Mouse (Mus musculus) monocyte, adult 2 months (primary cell): ENCODE data around the gene Vps11.
"Not testable (repeated sequence)": the region's sequence is repeated elsewhere in the genome, so short reads cannot be mapped to it uniquely, and the experiment has no call there.

ENCODE experiments used
- DNase-seq, 2 experiments: peaks; one replicate each; pipeline ENCODE4 v3.0.0; 2022; ENCODE audit warnings: low spot score in 2 of 2, low read depth in 1 of 2

Vps11 gene

GRCm38 (mm10) chr9:44336093-44336406, 25.4 kb downstream of the Vps11 start:
- no peak for DNase-seq

DNA sequence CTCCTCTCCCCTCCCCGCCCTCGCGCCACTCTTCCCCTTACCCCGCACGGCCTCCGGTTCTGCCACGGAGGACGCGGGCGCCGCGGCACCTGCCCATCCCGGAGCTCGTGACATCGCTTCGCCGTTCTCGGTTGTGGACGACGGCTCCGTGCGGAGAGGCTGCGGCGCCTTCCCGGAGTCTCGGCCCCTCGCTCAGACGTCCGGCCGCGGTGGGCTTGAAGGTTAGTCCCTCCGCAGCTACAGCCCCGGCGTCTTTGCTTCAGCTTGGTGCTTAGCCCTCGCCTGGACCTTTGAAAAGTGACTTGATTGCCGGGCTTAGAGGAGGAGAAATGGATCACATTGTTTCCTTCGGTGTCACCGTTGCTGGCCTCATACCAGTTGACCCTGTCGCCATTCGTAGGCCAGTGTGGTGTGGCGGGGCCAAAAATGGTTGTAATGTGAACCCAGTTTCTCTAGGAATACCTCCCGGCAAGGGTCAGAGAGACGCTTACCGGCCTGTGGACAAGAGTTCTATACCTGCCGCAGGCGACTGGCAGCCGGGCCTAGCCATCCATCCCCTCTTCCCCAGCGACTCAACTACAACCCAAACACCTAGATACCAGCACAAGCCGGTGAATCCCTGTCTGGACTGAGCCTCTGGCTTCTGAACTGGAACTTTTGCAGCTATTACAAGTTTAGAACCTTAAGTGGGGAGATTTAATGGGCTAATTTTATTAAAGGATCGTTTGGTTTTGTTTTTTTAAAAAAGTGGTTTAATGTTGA, 26.0 kb downstream of the Vps11 start:
- DNase-seq: no peak

DNA sequence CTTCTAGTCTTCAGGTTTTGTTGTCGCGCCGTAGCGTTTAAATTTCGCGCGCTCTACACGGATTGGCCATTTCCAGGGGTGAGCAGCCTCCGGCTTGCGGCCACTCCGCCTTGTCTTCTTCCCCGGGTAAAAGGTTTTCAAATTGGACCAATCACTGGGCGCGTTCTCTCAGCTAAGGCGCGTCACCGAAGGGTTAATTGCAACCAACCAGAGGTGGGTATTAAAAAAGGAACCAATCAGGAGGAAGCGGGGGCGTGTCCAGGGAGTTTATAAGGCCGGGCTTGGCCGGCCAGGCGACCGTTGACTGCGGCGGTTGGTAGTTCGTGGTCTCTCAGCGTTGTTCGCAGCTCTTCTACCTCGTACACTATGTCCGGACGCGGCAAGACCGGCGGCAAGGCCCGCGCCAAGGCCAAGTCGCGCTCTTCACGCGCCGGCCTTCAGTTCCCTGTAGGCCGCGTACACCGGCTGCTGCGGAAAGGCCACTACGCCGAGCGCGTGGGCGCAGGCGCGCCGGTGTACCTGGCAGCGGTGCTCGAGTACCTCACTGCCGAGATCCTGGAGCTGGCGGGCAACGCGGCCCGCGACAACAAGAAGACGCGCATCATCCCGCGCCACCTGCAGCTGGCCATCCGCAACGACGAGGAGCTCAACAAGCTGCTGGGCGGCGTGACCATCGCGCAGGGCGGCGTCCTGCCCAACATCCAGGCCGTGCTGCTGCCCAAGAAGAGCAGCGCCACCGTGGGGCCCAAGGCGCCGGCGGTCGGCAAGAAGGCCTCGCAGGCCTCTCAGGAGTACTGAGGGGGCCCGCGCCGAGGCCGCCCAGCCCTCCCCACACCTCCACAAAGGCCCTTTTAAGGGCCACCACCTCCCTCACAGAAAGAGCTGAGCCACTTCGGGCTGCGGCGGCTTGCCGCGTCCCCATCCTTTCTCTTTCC, 26.8 kb downstream of the Vps11 start, which contains the start of gene H2afx:
TSS of gene H2afx (plus strand) at position 299 of the 935 bp plus-strand sequence.
- DNase-seq: peak; percentile 96 to 98

DNA sequence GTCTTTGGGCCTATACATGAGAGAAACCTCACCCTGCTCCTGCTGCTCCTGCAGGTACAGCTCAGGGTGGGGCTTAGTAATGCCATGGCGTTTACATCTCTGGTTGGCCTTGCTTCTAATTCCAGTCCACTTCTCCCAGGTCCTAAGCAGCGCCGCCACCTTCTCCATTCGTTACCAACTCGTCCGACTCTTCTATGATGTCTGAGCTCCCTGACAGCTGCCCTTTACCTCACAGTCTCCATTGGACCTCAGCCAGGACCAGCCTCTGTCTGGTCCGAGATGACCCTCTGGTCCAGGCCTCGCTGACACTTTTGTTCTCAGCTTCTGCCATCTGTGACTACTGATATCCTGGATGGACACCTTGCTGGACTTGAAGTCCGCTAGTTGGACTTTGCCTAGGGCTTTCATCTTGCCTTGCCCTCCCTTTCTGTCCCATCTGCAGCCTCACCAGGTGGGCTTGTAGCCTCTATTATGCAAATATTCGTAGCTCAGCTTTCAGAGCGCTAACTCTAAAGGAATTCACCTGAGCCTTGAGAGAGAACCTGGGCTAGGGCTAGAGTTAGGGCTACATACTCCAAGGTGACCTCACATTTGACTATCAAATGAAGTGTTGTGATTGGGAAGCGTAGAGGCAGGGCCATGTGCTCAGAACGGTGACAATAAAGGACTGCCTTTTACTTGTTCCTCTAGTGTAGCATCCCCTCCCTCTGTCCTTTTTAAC, 28.4 kb downstream of the Vps11 start:
- DNase-seq: no peak

DNA sequence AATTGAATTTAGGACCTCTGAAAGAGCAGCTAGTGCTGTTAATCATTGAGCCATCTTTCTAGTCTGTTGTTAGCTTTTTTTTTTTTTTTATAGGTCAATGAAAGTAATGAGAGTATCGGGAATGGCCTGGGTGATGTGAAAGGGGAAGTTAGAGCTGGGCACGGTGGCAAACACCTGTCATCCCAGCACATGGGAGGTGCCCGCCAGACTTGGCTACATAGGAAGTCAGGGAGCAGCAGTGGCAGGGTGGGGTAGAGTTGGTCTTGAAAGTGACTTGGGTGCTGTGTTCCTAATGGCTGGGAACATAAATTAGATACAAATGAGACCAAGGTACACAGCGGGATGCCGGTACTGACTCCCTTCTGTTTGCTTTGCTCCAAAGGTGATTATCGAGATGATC, 30.7 kb downstream of the Vps11 start:
- no peak for DNase-seq

- no peak for DNase-seq
Measured at GRCm38 (mm10) chr9:44327926-44328325, 33.5 kb downstream of the Vps11 start.

- DNase-seq: no peak
Measured at GRCm38 (mm10) chr9:44327064-44327711, 34.3 kb downstream of the Vps11 start.

- DNase-seq: peak in 1 of 2 experiments; percentile 60
Measured at GRCm38 (mm10) chr9:44326371-44327063, 35.0 kb downstream of the Vps11 start.

GRCm38 (mm10) chr9:44325768-44326370, 35.6 kb downstream of the Vps11 start, which contains the start of gene Dpagt1:
Gene Dpagt1, plus strand, starts transcription at chr9:44326019.
- no peak for DNase-seq

- not testable (repeated sequence) for DNase-seq
Measured at GRCm38 (mm10) chr9:44325032-44325767, 36.3 kb downstream of the Vps11 start.

DNA sequence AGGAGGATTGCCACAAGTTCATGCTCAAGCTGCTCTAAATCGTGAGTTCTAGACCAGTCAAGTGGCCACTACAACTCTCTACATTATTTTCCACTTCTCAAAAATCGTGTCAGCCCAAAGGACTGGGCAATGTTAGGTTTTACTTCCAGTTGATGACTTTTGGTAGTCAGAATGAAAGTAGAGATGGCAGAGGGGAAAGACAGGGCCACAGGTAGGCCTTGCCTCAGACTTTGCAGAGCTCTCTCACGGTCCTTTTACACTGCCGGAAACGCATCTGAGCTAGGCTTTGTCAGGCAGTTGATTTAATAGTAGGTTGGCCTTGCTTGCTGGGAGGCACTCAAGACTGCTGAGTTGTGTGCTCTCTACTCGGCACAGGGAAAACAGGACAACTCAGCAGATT, 37.3 kb downstream of the Vps11 start:
- no peak for DNase-seq

DNA sequence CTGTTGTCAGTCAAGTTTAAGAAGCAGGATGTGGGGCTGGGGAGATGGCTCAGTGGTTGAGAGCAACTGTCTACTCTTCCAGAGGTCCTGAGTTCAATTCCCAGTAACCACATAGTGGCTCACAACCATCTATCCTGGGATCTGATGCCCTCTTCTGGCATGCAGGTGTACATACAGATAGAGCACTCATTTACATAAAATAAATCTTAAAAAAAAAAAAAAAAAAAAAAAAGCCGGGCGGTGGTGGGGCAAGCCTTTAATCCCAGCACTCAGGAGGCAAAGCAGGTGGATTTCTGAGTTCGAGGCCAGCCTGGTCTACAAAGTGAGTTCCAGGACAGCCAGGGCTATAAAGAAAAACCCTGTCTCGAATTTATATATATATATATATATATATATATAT, 37.8 kb downstream of the Vps11 start:
- not testable (repeated sequence) for DNase-seq

DNA sequence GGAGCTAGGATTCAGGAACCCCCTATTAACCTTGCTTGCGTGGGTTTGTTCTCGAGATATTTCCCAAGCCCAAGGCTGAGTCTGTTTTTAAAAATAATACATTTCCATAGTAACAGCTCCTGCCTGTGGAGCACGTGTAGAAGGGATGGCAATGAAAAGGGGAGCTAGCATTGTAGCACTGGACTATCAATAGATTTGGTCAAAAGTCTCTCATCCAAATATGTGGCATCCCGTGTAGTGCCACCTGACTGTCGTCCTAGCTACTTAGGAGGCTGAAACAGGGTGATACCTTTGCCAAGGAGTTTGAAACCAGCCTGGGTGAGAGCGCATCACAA, 40.7 kb downstream of the Vps11 start:
- DNase-seq: no peak

- peak in 1 of 2 experiments; percentile 48 for DNase-seq
Measured at GRCm38 (mm10) chr9:44319887-44320798, 41.3 kb downstream of the Vps11 start, which contains the start of gene C2cd2l. Gene C2cd2l, minus strand, starts transcription at chr9:44320285.

GRCm38 (mm10) chr9:44319105-44319886, 42.2 kb downstream of the Vps11 start:
- no peak for DNase-seq

DNA sequence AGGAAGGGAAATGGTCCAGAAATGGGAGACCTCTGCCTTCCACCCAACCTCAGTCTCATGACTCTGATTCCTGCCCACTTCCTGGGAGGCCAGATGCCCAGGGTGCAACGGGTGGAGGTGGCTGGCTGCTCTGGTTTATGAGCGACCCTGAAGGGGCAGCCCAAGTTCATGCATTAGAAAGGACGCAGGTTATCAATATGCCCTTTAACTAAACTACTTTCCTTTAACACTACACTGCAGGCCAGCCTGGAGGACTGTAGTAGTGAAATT, 42.7 kb downstream of the Vps11 start:
- DNase-seq: no peak

- no peak for DNase-seq
Measured at GRCm38 (mm10) chr9:44318076-44318825, 43.2 kb downstream of the Vps11 start.
